Mouse (Mus musculus): ENCODE measurements around the gene Ptpn14.

DNA sequence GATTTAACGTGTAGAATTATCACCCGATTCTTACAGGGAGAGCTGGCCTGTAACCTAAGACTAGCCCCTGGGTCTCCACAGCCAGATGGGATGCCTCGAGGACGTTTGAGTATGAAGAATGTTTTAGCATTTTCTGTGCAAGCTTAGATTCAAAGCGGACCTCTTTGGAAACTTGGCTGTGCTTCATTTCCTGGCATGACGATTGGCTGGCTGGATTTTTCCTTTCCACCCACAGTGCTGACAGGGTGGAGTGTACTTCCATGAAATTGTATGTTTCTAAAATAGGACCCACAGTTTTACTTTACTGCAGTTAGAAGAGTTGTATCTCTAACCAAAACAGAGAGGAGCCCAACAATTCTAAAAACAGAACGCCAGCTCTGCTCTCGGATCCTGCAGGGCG lies 89.7 kb downstream of the Ptpn14 start:
- TF ChIP-seq CTCF (IDR thresholded peaks at IDR 0.05; ENCODE audit: low read depth) = no peak
- no peak for TF ChIP-seq EP300 (IDR thresholded peaks at IDR 0.05; ENCODE audit: low read depth)
